Mouse (Mus musculus) liver, postnatal 0 days (tissue): Measurements from ENCODE around the gene Plxnd1. TPM values are rescaled to one million over a fixed set of nuclear protein-coding genes. Genes with fewer than 3 reads are reported as not detected.

Source experiments
- ATAC-seq: fragments of 200-750 bp; cut with Nextera tagmentation; 2 replicates; pipeline ENCODE4 v1.8.0; 2017; ENCODE audit warnings: mild to moderate bottlenecking, moderate library complexity
- DNase-seq: peaks from one replicate; pipeline ENCODE4 v3.0.0-alpha.2; 2016
- H3K27ac ChIP-seq: fragments of 300-500 bp; sonication (generic); 2 replicates; pipeline ENCODE4 v1.5.1; 2014; ENCODE audit warnings: antibody characterized with exemption, moderate library complexity, mild to moderate bottlenecking, low read depth
- H3K27me3 ChIP-seq: fragments of 300-500 bp; sonication (generic); 2 replicates; pipeline ENCODE4 v1.6.1; 2014; ENCODE audit warnings: low read length, control low read depth, mixed read lengths; ENCODE audit not compliant: insufficient read depth
- H3K36me3 ChIP-seq: fragments of 300-500 bp; sonication (generic); replicated peaks from 2 replicates; pipeline ENCODE4 v1.6.1; 2014; ENCODE audit warnings: mild to moderate bottlenecking, control low read depth, low read length, moderate library complexity, mixed read lengths; ENCODE audit not compliant: insufficient read depth
- H3K4me1 ChIP-seq: fragments of 300-500 bp; sonication (generic); 2 replicates; pipeline ENCODE4 v1.6.1; 2014; ENCODE audit warnings: antibody characterized with exemption, mild to moderate bottlenecking, control low read depth; ENCODE audit not compliant: insufficient read depth
- H3K4me2 ChIP-seq: fragments of 300-500 bp; sonication (generic); 2 replicates; pipeline ENCODE4 v1.6.1; 2014; ENCODE audit warnings: low read depth, mild to moderate bottlenecking, low read length, moderate library complexity, mixed read lengths
- H3K4me3 ChIP-seq: fragments of 300-500 bp; sonication (generic); 2 replicates; pipeline ENCODE4 v1.5.1; 2014; ENCODE audit warnings: low read depth, low read length
- H3K9ac ChIP-seq: fragments of 300-500 bp; sonication (generic); replicated peaks from 2 replicates; pipeline ENCODE4 v1.6.1; 2014; ENCODE audit warnings: mild to moderate bottlenecking, moderate library complexity
- H3K9me3 ChIP-seq: fragments of 300-500 bp; sonication (generic); 2 replicates; pipeline ENCODE4 v1.6.1; 2016; ENCODE audit warnings: mild to moderate bottlenecking, control low read depth, low read length, mixed read lengths
- CTCF ChIP-seq: sonication (generic); IDR thresholded peaks from 2 replicates; pipeline ENCODE4 v1.5.1; 2016; ENCODE audit warnings: antibody characterized with exemption, low read depth
- EP300 ChIP-seq: IDR thresholded peaks from 2 replicates; pipeline ENCODE4 v1.6.1; 2016; ENCODE audit warnings: antibody characterized with exemption, low read depth, mild to moderate bottlenecking
- WGBS: fragments of 180-500 bp; shearing (Covaris S2); extraction: QIAGEN DNeasy Blood & Tissue Kit; methylation state at CpG from one replicate; pipeline ENCODE4 v1.1.7; 2014; ENCODE audit not compliant: insufficient replicate concordance; 5-methylcytosine and 5-hydroxymethylcytosine counted together
- polyA plus RNA-seq: library from polyadenylated mRNA; unstranded; fragments of >200 nt; fragmentation: Nextera tagmentation; extraction: Ambion mirVana; gene quantifications from 2 replicates; pipeline ENCODE4 v1.2.1, GENCODE M21; 2015

The Plxnd1 gene
- 8.5 and 8.7 TPM in 2 replicates for polyA plus RNA-seq

DNA sequence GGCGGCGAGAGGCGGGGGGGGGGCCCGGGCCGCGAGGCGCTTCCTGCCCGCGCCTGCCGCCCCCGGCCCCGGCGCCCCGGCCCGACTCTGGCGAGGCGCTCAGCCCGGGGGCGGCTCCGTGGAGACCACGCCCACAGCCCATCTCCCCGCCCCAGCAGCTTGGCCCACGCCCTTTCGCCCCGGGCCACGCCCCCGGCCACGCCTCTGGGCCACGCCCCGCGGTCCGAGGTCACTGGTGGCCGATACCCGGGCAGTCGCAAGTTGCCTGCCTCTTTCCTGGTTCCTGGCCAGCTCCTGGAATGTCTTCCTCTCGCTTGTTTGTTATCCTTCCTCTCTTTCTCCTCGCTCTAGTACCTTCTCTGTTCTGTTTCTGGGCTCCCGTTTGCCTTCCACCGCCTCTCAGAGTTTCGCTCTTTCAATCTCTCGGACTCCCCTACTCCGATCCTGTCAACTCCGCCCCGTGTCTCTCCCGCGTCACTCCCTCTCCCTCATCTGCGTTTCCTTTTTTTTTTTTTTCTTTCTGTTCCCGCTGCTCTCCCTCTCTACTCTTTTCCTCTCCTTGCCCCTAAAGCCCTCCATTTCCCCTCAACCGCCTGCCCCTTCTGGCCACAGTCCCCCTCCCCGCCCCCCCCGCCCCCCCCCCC is at the start of gene Plxnd1:
Gene Plxnd1 (minus strand): TSS at position 129 of the 644 bp plus-strand sequence.
- peaks cover 18% of the 10 kb centered on the region for H3K4me1 ChIP-seq
- peaks cover 35% of the 10 kb centered on the region for H3K27me3 ChIP-seq
- 1% methylated on average over 40 of the region's 51 CpGs for WGBS
- no peaks in the 10 kb centered on the region for H3K36me3 ChIP-seq
- H3K4me3 ChIP-seq, result peak within 1 kb of the TSS; percentile 57
- TF ChIP-seq CTCF (no peak), EP300 (no peak)
- DNase-seq (peak; percentile 92), ATAC-seq (peak; percentile 86)
- H3K4me2 ChIP-seq, result peak within 1 kb of the TSS; percentile 79
- peak within 1 kb of the TSS; percentile 47 for H3K9ac ChIP-seq
- no peaks in the 10 kb centered on the region for H3K9me3 ChIP-seq
- peak within 1 kb of the TSS; percentile 77 for H3K27ac ChIP-seq

DNA sequence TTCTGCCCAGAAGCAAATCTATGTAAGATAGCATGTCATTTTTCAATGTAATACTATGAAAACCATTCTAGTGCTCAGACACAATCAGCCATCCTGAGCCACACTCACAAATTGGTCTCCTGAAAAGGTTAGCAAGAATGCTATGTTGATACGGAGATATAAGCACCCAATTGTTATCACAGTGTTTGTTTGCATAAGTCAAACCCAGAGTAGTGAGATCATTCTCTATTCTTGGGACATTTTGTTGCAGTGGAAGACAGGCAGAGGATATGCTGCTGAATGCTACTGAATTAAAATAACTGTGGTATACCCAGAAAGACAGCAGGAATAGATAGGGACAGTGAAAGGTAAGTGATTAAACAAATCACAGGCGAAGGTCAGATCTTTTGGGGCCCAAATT is 49.2 kb upstream of the Plxnd1 start:
- 60% methylated on average over 2 of the region's 2 CpGs for WGBS
- Histone ChIP-seq H3K4me2 (no peak overlapping the region), H3K4me3 (no peak overlapping the region), H3K9me3 (0 out of 2 replicates have a peak, but pooled peaks cover 2% of the 10 kb centered on the region), H3K4me1 (no peaks in the 10 kb centered on the region), H3K9ac (no peak overlapping the region), H3K27me3 (no peaks in the 10 kb centered on the region), H3K36me3 (peaks cover 9% of the 10 kb centered on the region), H3K27ac (no peak overlapping the region)
- TF ChIP-seq EP300, result no peak
- TF ChIP-seq CTCF, result no peak
- no peak for DNase-seq
- no peak for ATAC-seq

DNA sequence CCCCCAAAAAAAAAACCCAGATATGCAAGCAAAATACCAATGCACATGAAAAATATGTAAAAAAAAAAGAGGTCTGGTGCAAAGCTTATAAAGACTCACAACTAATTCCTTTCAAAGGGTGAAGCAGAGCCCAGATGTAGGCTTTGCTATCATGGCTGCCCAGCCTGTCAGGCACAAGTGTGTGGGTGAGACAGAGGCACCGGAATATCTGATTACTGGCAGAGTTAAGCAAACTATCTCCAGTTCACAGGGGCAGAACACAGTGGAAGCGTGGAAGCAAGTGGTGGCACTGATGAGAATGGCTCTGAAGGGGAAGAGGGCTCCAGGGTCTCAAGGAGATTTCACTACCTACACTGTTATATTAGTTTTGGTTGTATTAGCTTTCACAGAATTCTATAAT is 43.4 kb upstream of the Plxnd1 start:
- Histone ChIP-seq H3K4me3 (no peak overlapping the region), H3K9ac (no peak overlapping the region), H3K27ac (no peak overlapping the region), H3K4me1 (no peaks in the 10 kb centered on the region; the same call in 1 of the 2 replicates), H3K27me3 (no peaks in the 10 kb centered on the region), H3K4me2 (no peak overlapping the region), H3K9me3 (0 out of 2 replicates have a peak, but pooled peaks cover 2% of the 10 kb centered on the region), H3K36me3 (peaks cover 7% of the 10 kb centered on the region)
- WGBS, result 43% methylated on average over 2 of the region's 2 CpGs
- no peak for DNase-seq
- ATAC-seq, result 0 out of 2 replicates have a peak, but pooled peaks have one; percentile 33
- TF ChIP-seq EP300 (no peak; the same call in 1 of the 2 replicates), CTCF (no peak)

- Histone ChIP-seq H3K4me3 (no peak overlapping the region), H3K9ac (no peak overlapping the region), H3K9me3 (no peaks in the 10 kb centered on the region), H3K4me2 (no peak overlapping the region), H3K27me3 (no peaks in the 10 kb centered on the region), H3K27ac (no peak overlapping the region), H3K4me1 (no peaks in the 10 kb centered on the region; the same call in 1 of the 2 replicates), H3K36me3 (peaks cover 3% of the 10 kb centered on the region; the same call in 1 of the 2 replicates)
- DNase-seq (no peak), ATAC-seq (peak; percentile 51; the same call in 1 of the 2 replicates)
- TF ChIP-seq EP300 (no peak), CTCF (no peak)
- WGBS, result 72% methylated on average over 5 of the region's 5 CpGs
Measured at GRCm38 (mm10) chr6:116037281-116037831, 42.6 kb upstream of the Plxnd1 start.

DNA sequence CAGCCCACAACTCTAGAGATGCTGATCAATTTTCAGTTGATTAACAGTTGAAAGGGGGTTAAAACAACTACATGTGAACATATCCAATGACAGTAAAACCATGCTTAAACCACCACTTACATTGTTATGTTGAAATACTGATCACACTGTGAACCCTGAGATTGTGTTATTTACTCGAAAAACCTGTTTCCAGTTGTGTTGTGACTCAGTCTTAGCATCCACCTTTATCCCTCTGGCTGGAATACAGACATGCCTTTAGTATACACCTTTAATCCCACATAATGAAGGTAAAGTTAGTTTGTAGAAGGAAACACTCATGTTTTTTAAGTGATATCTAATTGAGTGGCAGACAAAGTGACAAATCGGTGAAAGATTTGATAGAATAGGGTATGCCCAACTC is 41.8 kb upstream of the Plxnd1 start:
- H3K4me2 ChIP-seq, result no peak overlapping the region
- no peak overlapping the region for H3K27ac ChIP-seq
- DNase-seq (no peak), ATAC-seq (no peak)
- no peak overlapping the region for H3K4me3 ChIP-seq
- no peaks in the 10 kb centered on the region; the same call in 1 of the 2 replicates for H3K4me1 ChIP-seq
- WGBS, result 76% methylated on average over 2 of the region's 2 CpGs
- no peak for TF ChIP-seq CTCF
- no peak for TF ChIP-seq EP300
- H3K27me3 ChIP-seq, result no peaks in the 10 kb centered on the region
- no peak overlapping the region for H3K9ac ChIP-seq
- no peaks in the 10 kb centered on the region for H3K9me3 ChIP-seq
- peaks cover 3% of the 10 kb centered on the region; the same call in 1 of the 2 replicates for H3K36me3 ChIP-seq

DNA sequence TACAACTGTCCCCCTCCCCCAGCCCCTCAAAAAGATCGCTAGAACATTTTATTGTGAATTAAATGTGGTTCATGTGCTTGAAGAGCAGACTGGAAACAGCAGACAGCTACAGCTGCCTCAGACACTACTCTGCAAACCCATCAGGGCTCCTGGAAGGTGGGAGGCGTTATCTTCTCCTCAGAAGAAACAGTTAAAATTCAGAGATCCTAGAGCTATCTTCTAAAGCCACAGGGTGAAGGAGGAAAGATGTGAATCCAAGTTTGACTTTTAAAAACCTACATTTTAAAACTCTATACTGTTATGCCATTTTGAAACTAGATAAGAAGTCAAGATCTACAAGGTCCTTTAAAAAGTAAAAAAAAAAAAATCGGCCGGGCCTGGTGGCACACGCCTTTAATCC is 36.2 kb upstream of the Plxnd1 start:
- no peaks in the 10 kb centered on the region for H3K9me3 ChIP-seq
- no peak overlapping the region for H3K27ac ChIP-seq
- no peaks in the 10 kb centered on the region for H3K27me3 ChIP-seq
- no peak overlapping the region for H3K4me3 ChIP-seq
- no peak overlapping the region for H3K9ac ChIP-seq
- no peaks in the 10 kb centered on the region; the same call in 1 of the 2 replicates for H3K4me1 ChIP-seq
- no peaks in the 10 kb centered on the region for H3K36me3 ChIP-seq
- DNase-seq (no peak), ATAC-seq (no peak)
- H3K4me2 ChIP-seq, result no peak overlapping the region
- TF ChIP-seq CTCF (no peak), EP300 (0 out of 2 replicates have a peak, but pooled peaks have one; percentile 19)
- 70% methylated on average over 5 of the region's 5 CpGs for WGBS
